Mouse (Mus musculus) lung, adult 2 months (tissue): Measurements from ENCODE around the gene Fancd2os.

ENCODE experiments used
- CTCF ChIP-seq: fragments of 200-500 bp; IDR thresholded peaks from 2 replicates; pipeline ENCODE4 v1.5.1; 2011; ENCODE audit warnings: mild to moderate bottlenecking, low read length, control low read depth; ENCODE audit not compliant: insufficient read depth
- POLR2A ChIP-seq: fragments of 200-500 bp; IDR thresholded peaks from 2 replicates; pipeline ENCODE4 v1.6.1; 2011; ENCODE audit warnings: low read depth, mild to moderate bottlenecking, control low read depth, low read length, borderline replicate concordance; ENCODE audit errors: extremely low read depth

GRCm38 (mm10) chr6:113623386-113623785, 22.9 kb upstream of the Fancd2os start:
- no peak for TF ChIP-seq CTCF
- TF ChIP-seq POLR2A = no peak
